Mouse (Mus musculus): ENCODE data around the gene Npcd. TPM values are rescaled to one million over a fixed set of nuclear protein-coding genes. Genes with fewer than 3 reads are reported as not detected.
A peak's percentile ranks its signal among the peaks of the same experiment; 100 is the strongest.

The Npcd gene
- polyA plus RNA-seq, 1 experiment: not detected

GRCm38 (mm10) chr15:79752742-79753419 lies 81.2 kb downstream of the Npcd start:
- WGBS: 25% methylated on average over 11 of the region's 11 CpGs
- peak; percentile 76 for DNase-seq

GRCm38 (mm10) chr15:79751772-79752171 lies 82.3 kb downstream of the Npcd start:
- DNase-seq: no peak
- Histone ChIP-seq H3K4me3 (ENCODE audit: insufficient read depth, low read depth, low read length) (no peak overlapping the region), H3K27me3 (replicated peaks; ENCODE audit: control insufficient read depth, insufficient read depth, low read length) (no peaks in the 10 kb centered on the region), H3K27ac (ENCODE audit: insufficient read depth, low read depth, low read length) (no peak overlapping the region), H3K36me3 (ENCODE audit: control insufficient read depth, insufficient read depth, low read length) (no peaks in the 10 kb centered on the region), H3K4me1 (ENCODE audit: control insufficient read depth, insufficient read depth, low read length) (no peaks in the 10 kb centered on the region)
- no peak for TF ChIP-seq POLR2A (IDR thresholded peaks at IDR 0.05; ENCODE audit: low read depth, low read length)
- no peak for TF ChIP-seq CTCF (conservative IDR thresholded peaks at IDR 0.05; ENCODE audit: insufficient read depth, insufficient read length, low read depth, low read length)
- 79% methylated on average over 17 of the region's 17 CpGs for WGBS

More at GRCm38 (mm10) chr15:79752742-79753419, 81.2 kb downstream of the Npcd start:
- H3K27ac ChIP-seq (ENCODE audit: insufficient read depth, low read depth, low read length): no peak overlapping the region
- TF ChIP-seq POLR2A (IDR thresholded peaks at IDR 0.05; ENCODE audit: low read depth, low read length) (no peak), CTCF (conservative IDR thresholded peaks at IDR 0.05; ENCODE audit: insufficient read depth, insufficient read length, low read depth, low read length) (peak; percentile 92)
- no peaks in the 10 kb centered on the region for H3K4me1 ChIP-seq (ENCODE audit: control insufficient read depth, insufficient read depth, low read length)
- H3K27me3 ChIP-seq (replicated peaks; ENCODE audit: control insufficient read depth, insufficient read depth, low read length): no peaks in the 10 kb centered on the region
- no peaks in the 10 kb centered on the region for H3K36me3 ChIP-seq (ENCODE audit: control insufficient read depth, insufficient read depth, low read length)
- no peak overlapping the region for H3K4me3 ChIP-seq (ENCODE audit: insufficient read depth, low read depth, low read length)

GRCm38 (mm10) chr15:79750266-79750665 lies 83.8 kb downstream of the Npcd start:
- Histone ChIP-seq H3K4me3 (ENCODE audit: insufficient read depth, low read depth, low read length) (no peak overlapping the region), H3K36me3 (ENCODE audit: control insufficient read depth, insufficient read depth, low read length) (no peaks in the 10 kb centered on the region), H3K27ac (ENCODE audit: insufficient read depth, low read depth, low read length) (no peak overlapping the region), H3K4me1 (ENCODE audit: control insufficient read depth, insufficient read depth, low read length) (no peaks in the 10 kb centered on the region), H3K27me3 (replicated peaks; ENCODE audit: control insufficient read depth, insufficient read depth, low read length) (no peaks in the 10 kb centered on the region)
- DNase-seq: no peak
- no peak for TF ChIP-seq CTCF (conservative IDR thresholded peaks at IDR 0.05; ENCODE audit: insufficient read depth, insufficient read length, low read depth, low read length)
- no peak for TF ChIP-seq POLR2A (IDR thresholded peaks at IDR 0.05; ENCODE audit: low read depth, low read length)
- 93% methylated on average over 8 of the region's 8 CpGs for WGBS

- H3K4me1 ChIP-seq (ENCODE audit: control insufficient read depth, insufficient read depth, low read length): peaks cover 4% of the 10 kb centered on the region
- TF ChIP-seq POLR2A (IDR thresholded peaks at IDR 0.05; ENCODE audit: low read depth, low read length): no peak
- TF ChIP-seq CTCF (conservative IDR thresholded peaks at IDR 0.05; ENCODE audit: insufficient read depth, insufficient read length, low read depth, low read length): no peak
- H3K27ac ChIP-seq (ENCODE audit: insufficient read depth, low read depth, low read length): no peak overlapping the region
- no peak for DNase-seq
- H3K4me3 ChIP-seq (ENCODE audit: insufficient read depth, low read depth, low read length): no peak overlapping the region
- 94% methylated on average over 7 of the region's 7 CpGs for WGBS
- no peaks in the 10 kb centered on the region for H3K27me3 ChIP-seq (replicated peaks; ENCODE audit: control insufficient read depth, insufficient read depth, low read length)
- H3K36me3 ChIP-seq (ENCODE audit: control insufficient read depth, insufficient read depth, low read length): no peaks in the 10 kb centered on the region
Observed at GRCm38 (mm10) chr15:79749162-79749561, 84.9 kb downstream of the Npcd start.

GRCm38 (mm10) chr15:79747998-79748397 lies 86.0 kb downstream of the Npcd start:
- WGBS: 83% methylated on average over 11 of the region's 11 CpGs
- H3K4me1 ChIP-seq (ENCODE audit: control insufficient read depth, insufficient read depth, low read length): peaks cover 6% of the 10 kb centered on the region
- no peak overlapping the region for H3K27ac ChIP-seq (ENCODE audit: insufficient read depth, low read depth, low read length)

GRCm38 (mm10) chr15:79745883-79746282 lies 88.2 kb downstream of the Npcd start:
- H3K36me3 ChIP-seq (ENCODE audit: control insufficient read depth, insufficient read depth, low read length): no peaks in the 10 kb centered on the region
- peaks cover 11% of the 10 kb centered on the region for H3K4me1 ChIP-seq (ENCODE audit: control insufficient read depth, insufficient read depth, low read length)
- no peak overlapping the region for H3K27ac ChIP-seq (ENCODE audit: insufficient read depth, low read depth, low read length)
- H3K27me3 ChIP-seq (replicated peaks; ENCODE audit: control insufficient read depth, insufficient read depth, low read length): no peaks in the 10 kb centered on the region
- 88% methylated on average over 5 of the region's 5 CpGs for WGBS
- TF ChIP-seq POLR2A (IDR thresholded peaks at IDR 0.05; ENCODE audit: low read depth, low read length): no peak
- no peak for TF ChIP-seq CTCF (conservative IDR thresholded peaks at IDR 0.05; ENCODE audit: insufficient read depth, insufficient read length, low read depth, low read length)
- DNase-seq: no peak
- H3K4me3 ChIP-seq (ENCODE audit: insufficient read depth, low read depth, low read length): no peak overlapping the region

More at GRCm38 (mm10) chr15:79747998-79748397, 86.0 kb downstream of the Npcd start:
- no peaks in the 10 kb centered on the region for H3K27me3 ChIP-seq (replicated peaks; ENCODE audit: control insufficient read depth, insufficient read depth, low read length)
- no peak for TF ChIP-seq POLR2A (IDR thresholded peaks at IDR 0.05; ENCODE audit: low read depth, low read length)
- peak; percentile 47; the same call in 1 of the 2 replicates for TF ChIP-seq CTCF (conservative IDR thresholded peaks at IDR 0.05; ENCODE audit: insufficient read depth, insufficient read length, low read depth, low read length)
- H3K36me3 ChIP-seq (ENCODE audit: control insufficient read depth, insufficient read depth, low read length): no peaks in the 10 kb centered on the region
- peak; percentile 29 for DNase-seq
- no peak overlapping the region for H3K4me3 ChIP-seq (ENCODE audit: insufficient read depth, low read depth, low read length)

- peak; percentile 84 for DNase-seq
- 57% methylated on average over 10 of the region's 10 CpGs for WGBS
- H3K27me3 ChIP-seq (replicated peaks; ENCODE audit: control insufficient read depth, insufficient read depth, low read length): no peaks in the 10 kb centered on the region
- no peaks in the 10 kb centered on the region for H3K36me3 ChIP-seq (ENCODE audit: control insufficient read depth, insufficient read depth, low read length)
- no peak for TF ChIP-seq POLR2A (IDR thresholded peaks at IDR 0.05; ENCODE audit: low read depth, low read length)
- TF ChIP-seq CTCF (conservative IDR thresholded peaks at IDR 0.05; ENCODE audit: insufficient read depth, insufficient read length, low read depth, low read length): no peak
- H3K4me3 ChIP-seq (ENCODE audit: insufficient read depth, low read depth, low read length): no peak overlapping the region
- peaks cover 11% of the 10 kb centered on the region for H3K4me1 ChIP-seq (ENCODE audit: control insufficient read depth, insufficient read depth, low read length)
- H3K27ac ChIP-seq (ENCODE audit: insufficient read depth, low read depth, low read length): no peak overlapping the region; the same call in 1 of the 2 replicates
Observed at GRCm38 (mm10) chr15:79745312-79745711, 88.7 kb downstream of the Npcd start.
